Mouse (Mus musculus): ENCODE measurements around the gene Galp.
A peak's percentile ranks its signal among the peaks of the same experiment; 100 is the strongest.

Galp gene

DNA sequence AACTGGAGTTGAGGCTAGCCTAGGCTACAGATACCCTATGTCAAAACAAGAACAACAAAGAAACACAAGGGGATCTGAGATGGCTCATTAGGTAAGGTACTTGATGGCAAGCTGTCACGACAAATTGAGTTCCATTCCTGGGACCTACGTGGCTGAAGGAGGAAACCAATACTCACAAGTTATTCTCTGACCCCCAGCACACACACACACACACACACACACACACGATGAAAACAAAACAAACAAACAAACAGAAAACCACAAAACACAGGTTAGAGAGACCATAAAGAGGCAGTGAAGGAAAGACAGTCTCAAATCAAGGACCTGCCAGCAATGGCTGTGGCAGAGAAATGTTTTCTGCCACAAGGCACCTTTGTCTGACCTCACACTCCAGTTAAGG is at the start of gene Galp:
Gene Galp (plus strand): TSS at position 301 of the 400 bp plus-strand sequence.
- no peak for DNase-seq (ENCODE audit: low read depth, low spot score)

- DNase-seq (ENCODE audit: low read depth, low spot score), result no peak
Observed at GRCm38 (mm10) chr7:6147688-6148087, 49.2 kb upstream of the Galp start.

- DNase-seq (ENCODE audit: low read depth, low spot score), result no peak
Observed at GRCm38 (mm10) chr7:6151266-6151665, 45.6 kb upstream of the Galp start.

DNA sequence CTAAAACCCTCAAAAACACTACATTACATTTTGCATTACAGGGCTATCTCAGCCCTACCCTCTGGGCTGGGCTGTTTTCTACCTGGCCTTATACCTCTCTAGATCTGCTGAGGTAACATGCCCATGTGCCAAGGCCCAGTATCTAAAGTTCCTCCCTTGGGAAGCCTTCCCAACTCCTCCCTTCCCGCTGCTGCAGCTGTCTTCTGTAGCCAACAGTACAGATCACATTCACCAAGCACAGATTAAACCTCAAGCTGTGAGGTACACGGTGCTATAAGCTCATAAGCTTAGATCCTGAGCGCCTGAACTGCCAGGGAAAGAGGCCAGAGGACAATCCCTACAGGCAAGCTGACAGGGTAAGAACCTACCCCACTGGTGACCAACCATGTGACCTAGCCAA is 44.9 kb upstream of the Galp start:
- peak; percentile 78 for DNase-seq (ENCODE audit: low read depth, low spot score)

- DNase-seq (ENCODE audit: low read depth, low spot score), result no peak
Observed at GRCm38 (mm10) chr7:6153131-6153530, 43.8 kb upstream of the Galp start.

DNA sequence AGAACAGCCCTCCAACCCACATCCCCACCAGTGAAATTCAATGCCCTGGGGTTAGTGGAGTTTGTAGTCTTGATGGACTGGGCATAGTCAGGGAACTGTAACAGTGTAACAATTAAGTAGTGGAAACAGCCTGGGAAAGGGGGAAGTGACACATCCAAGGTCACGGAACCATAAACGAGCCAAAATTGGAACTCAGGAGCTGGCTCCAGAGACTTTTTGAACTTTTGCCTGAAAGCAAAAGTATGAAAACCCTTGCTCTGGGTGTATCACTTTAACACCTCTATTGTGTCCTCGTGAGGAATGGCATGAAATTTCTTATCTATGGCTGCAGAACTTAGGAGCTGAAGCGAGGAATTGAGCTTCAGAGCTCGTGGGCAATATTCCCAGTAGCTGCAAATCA is 42.7 kb upstream of the Galp start:
- no peak for DNase-seq (ENCODE audit: low read depth, low spot score)

DNA sequence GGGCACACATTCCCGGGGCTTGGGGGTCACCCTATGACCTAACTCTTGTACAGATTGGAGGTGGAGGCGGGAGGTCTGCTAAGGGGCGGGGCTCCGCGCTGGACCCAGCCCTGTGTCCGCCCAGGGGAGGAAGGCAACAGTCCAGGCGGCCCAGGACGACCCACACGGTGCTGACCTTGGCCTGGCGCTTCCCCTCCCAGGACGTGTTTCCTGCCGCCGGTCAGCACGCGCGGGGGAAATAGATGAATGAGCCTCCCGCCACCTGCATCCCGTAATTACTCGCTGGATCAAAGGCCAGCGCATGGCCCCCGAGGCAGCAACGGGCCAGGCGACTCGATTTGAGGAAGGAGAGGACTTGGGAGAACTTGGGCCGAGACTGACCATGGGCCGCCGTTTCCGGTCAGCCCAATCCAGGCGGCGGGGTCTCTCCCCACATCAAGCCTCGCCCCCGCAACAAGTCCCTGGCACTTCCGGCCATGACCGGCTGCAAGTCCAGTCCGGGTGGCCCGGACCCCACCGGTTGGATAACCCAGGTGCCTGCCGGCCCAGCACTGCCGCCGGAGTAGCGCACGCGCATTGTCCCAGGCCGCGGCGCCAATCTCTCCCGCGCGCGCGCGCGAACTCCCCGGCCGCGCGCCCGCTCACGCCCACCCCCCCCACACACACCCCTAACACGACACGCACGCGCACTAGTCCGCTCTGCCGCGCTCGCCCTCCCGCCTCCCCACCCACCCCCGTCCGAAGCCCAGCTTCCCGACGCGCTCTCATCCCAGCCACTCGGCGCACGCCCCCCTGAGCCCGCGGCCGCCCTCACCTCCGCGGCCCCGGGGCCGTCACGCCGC is 41.6 kb upstream of the Galp start:
- peak; percentile 88 for DNase-seq (ENCODE audit: low read depth, low spot score)

DNA sequence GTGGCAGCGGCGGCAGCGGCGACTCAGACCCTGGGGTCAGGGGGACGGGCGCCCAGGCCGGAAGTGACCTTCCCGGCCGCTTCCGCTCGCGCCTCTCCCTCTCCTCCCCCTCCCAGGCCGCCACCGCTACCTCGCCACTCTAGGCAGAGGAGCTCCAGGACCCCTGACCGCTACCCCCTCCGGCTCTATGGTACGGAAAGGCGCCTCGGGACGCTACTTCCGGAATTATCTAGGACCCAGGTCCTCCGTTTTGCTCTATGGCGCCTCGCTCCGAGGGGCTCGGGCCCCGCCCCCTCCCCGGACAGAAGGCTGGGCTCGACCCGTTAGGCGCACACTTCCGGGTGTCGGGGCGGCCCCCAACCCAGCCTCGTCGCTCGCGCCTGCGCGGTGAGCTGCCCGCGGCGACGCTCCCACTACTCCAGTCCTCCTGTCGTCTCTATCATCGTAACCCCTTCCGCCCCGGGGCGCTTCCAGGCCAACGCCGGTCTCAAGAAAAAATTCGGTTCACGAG is 40.9 kb upstream of the Galp start, which contains the start of gene Zfp787:
Gene Zfp787 (minus strand): TSS at position 97 of the 511 bp plus-strand sequence.
- DNase-seq (ENCODE audit: low read depth, low spot score), result peak; percentile 93

- no peak for DNase-seq (ENCODE audit: low read depth, low spot score)
Observed at GRCm38 (mm10) chr7:6156901-6157472, 39.9 kb upstream of the Galp start.

DNA sequence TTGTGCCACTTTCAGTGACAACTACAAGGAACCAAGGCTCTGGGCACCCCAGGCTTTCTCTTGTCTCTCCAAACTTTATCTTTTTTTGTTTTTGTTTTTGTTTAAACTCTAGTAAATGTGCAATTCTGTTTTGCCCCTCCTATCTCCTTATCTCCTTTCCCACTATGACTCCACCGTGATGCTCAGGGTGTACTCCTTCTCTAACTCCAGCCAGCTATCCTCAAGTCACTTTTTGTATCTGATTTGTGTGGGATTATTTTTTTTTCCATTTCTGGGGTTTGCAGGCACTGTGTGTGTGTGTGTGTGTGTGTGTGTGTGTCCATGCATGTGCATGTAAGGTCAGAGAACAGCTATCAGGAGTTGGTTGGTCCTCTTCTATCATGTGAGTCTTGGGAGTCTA is 39.4 kb upstream of the Galp start:
- DNase-seq (ENCODE audit: low read depth, low spot score), result no peak

GRCm38 (mm10) chr7:6159604-6160003 is 37.3 kb upstream of the Galp start:
- DNase-seq (ENCODE audit: low read depth, low spot score), result no peak

GRCm38 (mm10) chr7:6161541-6161940 is 35.3 kb upstream of the Galp start:
- DNase-seq (ENCODE audit: low read depth, low spot score), result no peak

- DNase-seq (ENCODE audit: low read depth, low spot score), result no peak
Observed at GRCm38 (mm10) chr7:6162172-6162571, 34.7 kb upstream of the Galp start.

DNA sequence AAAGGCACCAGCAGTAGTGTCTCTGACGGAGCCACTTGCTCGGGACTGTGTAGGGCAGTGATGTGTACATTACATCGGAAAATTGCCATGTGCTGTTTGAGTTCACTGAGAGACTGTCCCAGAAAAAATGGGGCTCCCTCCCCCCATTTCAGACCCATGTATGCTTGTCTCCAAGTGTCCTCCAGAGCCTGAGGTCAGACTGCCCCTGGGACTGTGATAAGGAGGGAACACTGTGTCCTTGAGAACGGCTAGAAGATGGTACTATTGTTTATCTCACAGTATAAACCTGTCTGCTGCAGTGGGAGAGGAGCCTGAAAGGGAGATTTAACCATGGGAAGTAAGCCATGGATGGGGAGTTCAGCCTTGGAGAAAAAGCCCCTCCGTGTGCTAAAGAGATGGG is 32.2 kb upstream of the Galp start:
- no peak for DNase-seq (ENCODE audit: low read depth, low spot score)

- DNase-seq (ENCODE audit: low read depth, low spot score), result no peak
Observed at GRCm38 (mm10) chr7:6169403-6169802, 27.5 kb upstream of the Galp start.

DNA sequence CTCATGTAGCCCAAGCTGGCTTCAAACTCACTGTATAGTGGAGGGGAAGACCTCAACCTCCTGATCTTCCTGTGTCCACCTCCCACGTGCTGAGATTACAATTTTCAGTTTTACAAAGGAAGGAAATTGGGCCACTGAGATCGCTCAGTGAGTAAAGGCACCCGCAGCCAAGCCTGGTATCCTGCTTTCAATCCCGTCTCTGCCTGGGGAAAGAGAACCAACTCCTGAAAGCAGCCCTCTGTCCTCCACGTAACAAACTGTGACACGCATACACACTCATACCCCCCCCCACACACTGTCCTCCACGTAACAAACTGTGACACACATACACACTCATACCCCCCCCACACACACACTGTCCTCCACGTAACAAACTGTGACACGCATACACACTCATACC is 26.5 kb upstream of the Galp start:
- no peak for DNase-seq (ENCODE audit: low read depth, low spot score)

DNA sequence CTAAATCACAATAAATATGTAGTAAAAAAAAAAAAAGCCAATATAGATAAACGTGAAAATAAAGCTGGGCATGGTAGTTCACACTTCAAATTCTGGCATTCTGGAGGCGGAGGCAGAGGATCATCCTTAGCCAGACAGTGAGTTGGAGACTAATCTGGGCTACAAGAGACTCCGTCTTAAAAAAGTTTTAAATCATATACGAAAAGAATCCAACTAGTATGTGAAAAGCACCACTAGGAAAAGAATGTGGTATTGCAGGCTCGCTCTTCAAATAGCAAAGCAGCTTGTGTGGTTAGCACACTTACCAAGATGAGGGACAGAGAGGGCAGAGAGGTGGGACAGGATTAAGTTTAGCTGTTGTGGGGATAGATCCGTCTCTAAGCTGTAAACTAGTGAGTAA is 26.0 kb upstream of the Galp start:
- DNase-seq (ENCODE audit: low read depth, low spot score), result peak; percentile 70

- no peak for DNase-seq (ENCODE audit: low read depth, low spot score)
Observed at GRCm38 (mm10) chr7:6171444-6172005, 25.4 kb upstream of the Galp start.

DNA sequence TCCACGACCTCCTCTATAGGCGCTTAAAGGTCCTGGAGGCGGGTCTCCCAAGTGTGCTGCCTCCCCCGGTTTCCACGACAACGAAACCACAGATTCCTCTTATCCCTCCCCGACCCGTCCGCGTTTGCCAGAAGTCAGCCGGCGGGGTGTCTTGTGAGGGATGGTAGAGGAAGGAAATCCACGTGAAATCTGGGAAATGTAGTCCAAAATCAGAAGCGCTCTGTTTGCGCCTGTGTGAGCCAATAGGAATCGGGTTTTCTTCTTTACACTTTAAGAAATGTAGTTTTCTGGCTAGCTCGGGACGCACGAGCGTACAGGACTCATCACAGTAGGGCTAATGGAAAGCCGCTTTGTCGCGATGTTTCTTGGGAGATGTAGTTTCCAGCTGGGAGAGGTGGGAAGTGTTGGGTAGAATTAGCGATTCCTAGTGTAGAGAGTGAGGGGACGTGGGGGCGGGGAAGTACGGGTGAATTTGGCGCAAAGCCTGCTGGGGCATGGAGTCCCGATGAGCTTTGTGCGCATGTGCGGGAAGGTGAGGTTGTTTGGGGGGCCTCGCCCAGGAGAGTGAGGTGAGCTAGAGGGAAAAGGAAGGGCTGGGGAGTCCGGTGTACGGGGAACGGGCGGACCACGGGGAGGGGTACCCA is 24.8 kb upstream of the Galp start, which contains the start of gene Zfp444:
Gene Zfp444 (plus strand): TSS at position 221 of the 644 bp plus-strand sequence.
- peak; percentile 94 for DNase-seq (ENCODE audit: low read depth, low spot score)

GRCm38 (mm10) chr7:6172674-6173244 is 24.1 kb upstream of the Galp start:
- DNase-seq (ENCODE audit: low read depth, low spot score), result peak; percentile 73

DNA sequence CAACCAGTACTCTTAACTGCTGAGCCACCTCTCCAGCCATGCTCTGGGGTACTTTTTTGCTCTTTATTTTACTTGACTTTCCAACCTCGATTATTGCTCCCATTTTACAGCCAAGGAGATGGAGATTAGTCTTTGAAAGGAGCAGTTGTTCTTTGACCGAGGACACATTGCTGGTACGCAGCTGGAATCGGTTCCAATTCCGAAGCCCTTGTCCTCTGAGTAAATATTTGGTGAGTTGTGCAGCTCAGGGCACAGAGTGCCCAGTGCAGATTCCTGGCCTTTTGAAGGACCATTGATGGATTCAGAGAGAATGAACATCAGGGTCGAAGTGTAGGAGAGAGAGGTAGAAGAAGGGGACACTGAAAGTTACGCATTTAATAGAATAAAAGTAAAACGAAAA is 23.0 kb upstream of the Galp start:
- DNase-seq (ENCODE audit: low read depth, low spot score), result no peak

All from retina, adult 2 months (tissue).